Mouse (Mus musculus): ENCODE measurements around the gene Gm28047.

GRCm38 (mm10) chr15:102521480-102521879 is 103.4 kb downstream of the Gm28047 start:
- TF ChIP-seq EP300 (IDR thresholded peaks at IDR 0.05; ENCODE audit: low read depth) (no peak), CTCF (IDR thresholded peaks at IDR 0.05; ENCODE audit: low read depth) (no peak)
